Mouse (Mus musculus): ENCODE measurements around the gene Actrt2.

The Actrt2 gene

GRCm38 (mm10) chr4:154637468-154638319 is 30.0 kb downstream of the Actrt2 start:
- DNase-seq: no peak

DNA sequence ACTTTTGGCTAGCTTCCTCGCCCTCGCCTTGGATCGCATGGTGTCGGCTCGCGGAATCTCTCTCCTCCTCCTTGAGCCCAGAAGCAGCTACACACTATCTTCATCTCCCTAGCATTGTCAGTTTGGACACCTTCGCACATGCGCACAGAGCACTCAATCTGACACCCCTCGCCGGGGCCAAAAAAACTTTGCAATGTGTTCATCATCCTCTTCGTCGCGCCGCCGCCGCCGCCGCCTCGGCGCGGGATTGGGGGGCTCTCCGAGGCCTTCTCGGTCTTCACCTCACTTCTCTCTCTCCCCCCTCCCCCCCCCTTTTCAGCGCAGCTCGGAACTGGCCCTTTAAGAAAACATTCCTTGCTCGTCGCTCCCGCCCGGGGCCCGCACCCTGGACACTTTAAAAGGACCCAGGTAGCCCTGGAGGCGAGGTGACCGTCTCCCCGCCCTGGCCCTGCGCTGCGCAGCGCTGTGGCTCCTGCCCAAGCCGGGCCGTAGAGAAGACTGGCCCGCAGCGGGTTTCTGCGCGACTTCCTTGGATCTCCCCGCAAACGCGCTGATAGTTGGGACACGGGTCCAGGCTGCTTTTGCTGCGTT is 30.9 kb downstream of the Actrt2 start, which contains the start of gene Prdm16:
Gene Prdm16 (minus strand): TSS at position 153 of the 591 bp plus-strand sequence.
- no peak for DNase-seq

DNA sequence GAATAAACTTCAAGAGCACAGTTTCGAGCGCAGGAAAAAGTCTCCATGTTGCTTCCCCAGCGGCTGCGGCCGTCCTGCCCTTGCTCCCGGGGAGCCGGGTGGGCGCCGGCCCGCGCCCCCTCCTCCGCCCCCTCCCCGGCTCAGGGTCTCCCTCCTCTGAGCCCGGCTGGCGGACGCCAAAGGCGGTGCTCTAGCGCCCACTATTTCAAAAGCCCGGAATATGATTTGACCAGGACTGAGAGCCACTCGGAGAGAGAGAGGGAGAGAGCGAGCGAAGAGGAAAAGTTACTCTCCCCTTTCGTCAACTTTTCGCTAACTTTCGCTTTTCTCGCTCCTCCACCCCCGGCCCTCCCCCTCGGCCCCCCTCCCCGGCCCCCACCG is 31.6 kb downstream of the Actrt2 start:
- DNase-seq: no peak

- no peak for DNase-seq
Observed at GRCm38 (mm10) chr4:154635241-154636052, 32.2 kb downstream of the Actrt2 start.

GRCm38 (mm10) chr4:154634470-154635240 is 33.0 kb downstream of the Actrt2 start:
- no peak for DNase-seq

DNA sequence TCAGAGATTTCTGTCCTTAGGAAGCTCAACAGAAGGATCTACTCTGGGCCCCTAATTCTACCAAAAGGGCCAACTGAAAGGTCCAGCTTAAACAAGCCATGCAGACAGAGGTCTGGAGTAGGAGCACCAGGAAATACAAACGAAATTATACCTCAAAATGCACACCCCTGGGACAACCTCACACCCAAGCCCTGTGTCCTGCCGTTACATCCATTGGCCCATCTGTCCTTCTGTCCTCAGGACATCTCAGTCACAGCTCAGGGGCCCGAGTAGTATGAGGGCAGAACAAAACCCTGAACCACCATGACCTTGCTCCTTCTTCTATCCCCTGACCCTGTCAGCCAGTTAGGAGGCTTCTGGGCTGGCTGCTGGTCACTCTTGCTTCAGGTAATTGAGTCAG is 33.7 kb downstream of the Actrt2 start:
- DNase-seq: no peak

DNA sequence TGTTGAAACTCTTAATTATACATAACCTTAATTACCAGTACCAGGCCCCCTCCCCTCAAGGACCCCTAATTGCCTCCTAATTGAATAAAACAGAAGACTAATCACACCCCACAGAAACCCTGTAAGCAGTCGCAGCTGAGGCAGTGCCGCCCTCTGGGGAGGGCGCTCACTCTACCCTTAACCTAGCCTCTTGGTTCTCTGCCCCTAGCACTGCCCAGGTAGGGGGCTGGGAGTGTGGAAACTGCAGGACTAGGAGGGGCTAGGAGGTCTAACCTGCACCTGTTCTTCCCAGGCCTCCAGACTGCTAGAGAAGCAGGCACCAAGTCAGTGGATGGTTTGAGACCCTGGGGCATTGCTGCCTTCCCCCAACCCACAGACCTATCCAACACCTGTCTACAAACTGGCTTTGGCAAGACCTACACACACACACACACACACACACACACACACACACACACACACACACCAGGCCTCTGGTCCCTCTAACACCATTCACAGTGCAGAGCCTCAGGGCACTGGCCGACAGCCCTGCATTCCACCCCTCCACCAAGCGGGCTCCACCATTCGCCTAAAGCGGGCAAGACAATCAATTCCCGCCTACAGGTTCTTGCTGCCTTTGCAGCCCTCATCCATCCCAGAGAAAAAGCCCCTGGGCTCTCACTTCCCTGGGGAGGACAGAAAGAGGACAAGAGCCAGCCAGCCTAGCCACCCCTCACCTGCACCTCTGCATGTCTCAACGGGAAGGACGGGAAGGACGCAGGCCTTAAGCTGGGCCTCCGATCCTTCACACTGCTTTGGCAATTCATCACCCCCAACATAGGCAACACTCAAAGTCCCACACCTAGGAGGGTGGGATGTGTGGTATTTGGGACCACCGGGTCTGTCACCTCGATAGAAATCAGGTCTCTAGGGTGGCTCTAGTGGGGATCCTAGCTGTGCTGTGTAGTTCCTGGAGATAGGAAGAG is 34.6 kb downstream of the Actrt2 start:
- DNase-seq: no peak

- DNase-seq: no peak
Observed at GRCm38 (mm10) chr4:154630763-154631162, 36.9 kb downstream of the Actrt2 start.

DNA sequence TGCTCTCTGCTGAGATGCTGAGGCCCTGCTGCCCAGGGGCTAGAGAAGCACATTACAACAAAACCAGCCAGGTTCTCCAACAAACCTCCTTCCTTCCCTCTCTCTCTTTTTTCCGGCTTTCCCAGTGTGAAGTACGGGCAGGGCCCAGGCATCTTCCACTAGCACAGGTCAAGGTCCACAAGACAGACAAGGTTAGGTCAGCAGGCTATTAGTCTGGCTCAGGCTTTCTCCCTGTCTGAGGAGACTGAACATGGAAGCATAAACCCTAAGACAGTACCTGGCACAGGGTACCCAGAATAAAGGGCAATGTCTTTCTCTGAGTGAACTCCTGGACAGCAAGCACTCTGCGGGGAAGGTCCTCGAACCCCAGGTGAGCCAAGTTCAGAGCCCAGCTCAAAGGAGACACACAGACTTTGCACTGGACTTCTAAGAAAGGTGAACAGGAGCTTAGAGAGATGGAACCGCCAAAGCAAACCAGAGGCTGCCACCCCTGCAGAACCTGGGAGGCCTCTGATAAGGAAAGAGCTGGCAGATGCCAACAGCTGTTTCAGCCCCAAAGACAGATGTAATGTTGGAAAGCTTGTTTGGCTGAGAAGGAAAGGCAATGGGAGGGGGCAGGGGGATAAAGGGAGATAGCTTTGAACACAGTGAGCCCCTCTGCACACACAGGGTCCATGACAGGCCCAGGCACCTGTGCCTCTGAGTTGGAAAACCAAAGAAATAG is 40.1 kb downstream of the Actrt2 start:
- no peak for DNase-seq

- no peak for DNase-seq
Observed at GRCm38 (mm10) chr4:154626282-154626681, 41.4 kb downstream of the Actrt2 start.

DNA sequence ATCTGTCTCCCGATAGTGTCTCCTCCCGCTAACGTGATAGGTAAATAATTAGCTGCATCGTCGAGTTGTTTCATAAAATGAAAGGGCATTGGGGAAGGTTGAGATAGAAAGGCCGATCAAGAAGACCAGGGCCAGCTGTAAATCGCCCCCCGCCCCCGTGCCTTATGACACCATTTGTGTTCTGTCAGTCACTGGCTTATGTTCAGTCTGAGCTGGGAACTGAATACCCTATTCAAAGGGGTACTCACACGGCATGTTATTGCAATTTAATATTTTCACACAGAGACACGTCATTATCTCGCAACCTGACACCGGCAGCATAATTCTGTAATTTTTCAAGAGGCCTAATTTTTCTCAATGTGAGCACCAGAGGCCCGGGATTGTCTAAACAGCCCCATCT is 42.0 kb downstream of the Actrt2 start:
- DNase-seq: no peak

GRCm38 (mm10) chr4:154623241-154623640 is 44.4 kb downstream of the Actrt2 start:
- no peak for DNase-seq

GRCm38 (mm10) chr4:154622521-154622920 is 45.1 kb downstream of the Actrt2 start:
- no peak for DNase-seq
